Mouse (Mus musculus) cerebellum, adult 9-10 months (tissue): Measurements from ENCODE around the gene Ms4a15.

Experiments used
- DNase-seq: peaks from one replicate; pipeline ENCODE4 v3.0.0; 2022

Ms4a15 gene

DNA sequence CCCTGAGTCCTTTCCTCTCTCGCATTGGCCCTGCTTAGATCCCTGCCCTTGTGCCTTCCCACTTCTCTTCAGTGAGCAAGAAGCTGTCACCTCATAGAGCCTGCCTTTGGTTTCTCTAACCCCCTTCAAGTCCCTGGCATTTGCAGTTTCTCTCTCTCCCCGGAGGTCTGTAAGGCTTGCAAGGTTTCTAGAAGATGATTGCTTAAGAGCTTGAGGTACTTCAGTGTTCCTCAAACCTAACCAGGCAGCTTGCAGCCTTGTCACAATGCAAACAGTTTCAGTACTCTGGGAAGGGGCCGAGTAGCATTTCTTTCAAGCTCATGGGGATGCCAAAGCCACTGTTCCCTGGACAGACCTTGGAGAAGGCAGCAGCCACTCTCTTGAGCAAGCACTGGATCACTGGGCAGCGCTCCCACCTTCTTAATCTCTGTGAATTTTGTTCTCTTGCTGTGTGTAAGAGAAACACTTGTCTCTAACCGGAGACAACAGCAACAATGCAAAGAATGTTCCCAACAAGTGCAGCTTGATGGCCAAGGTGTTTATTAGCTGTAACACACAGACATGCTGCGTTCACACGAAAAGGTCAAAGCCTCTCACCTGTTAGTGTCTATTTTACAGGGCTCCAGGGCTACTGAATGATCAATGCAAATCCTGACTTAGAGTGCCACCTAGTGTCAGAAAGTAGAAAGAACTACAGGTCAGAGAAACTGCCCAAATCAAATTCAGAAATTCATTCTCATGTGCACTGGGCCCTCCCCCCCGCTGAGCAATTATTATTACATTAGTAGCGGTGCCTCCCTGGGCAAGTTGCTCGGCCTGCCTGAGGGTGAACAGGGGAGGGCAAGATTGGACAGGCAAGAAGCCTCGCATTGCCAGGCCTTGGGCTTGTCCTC is 33.7 kb downstream of the Ms4a15 start:
- DNase-seq: peak; percentile 86

- DNase-seq: no peak
These were observed 40.8 kb downstream of the Ms4a15 start for GRCm38 (mm10) chr19:10952021-10952939.

GRCm38 (mm10) chr19:10949558-10949957 is 43.5 kb downstream of the Ms4a15 start:
- no peak for DNase-seq

- peak; percentile 95 for DNase-seq
These were observed 43.9 kb downstream of the Ms4a15 start, which contains the start of gene Ccdc86 for GRCm38 (mm10) chr19:10949112-10949511. Gene Ccdc86, minus strand, starts transcription at chr19:10949266.

- DNase-seq: peak; percentile 42
These were observed 44.6 kb downstream of the Ms4a15 start for GRCm38 (mm10) chr19:10948416-10948815.

GRCm38 (mm10) chr19:10947219-10947618 is 45.8 kb downstream of the Ms4a15 start:
- no peak for DNase-seq

- no peak for DNase-seq
These were observed 46.5 kb downstream of the Ms4a15 start for GRCm38 (mm10) chr19:10946506-10946905.

- no peak for DNase-seq
These were observed 49.1 kb downstream of the Ms4a15 start for GRCm38 (mm10) chr19:10943955-10944354.

DNA sequence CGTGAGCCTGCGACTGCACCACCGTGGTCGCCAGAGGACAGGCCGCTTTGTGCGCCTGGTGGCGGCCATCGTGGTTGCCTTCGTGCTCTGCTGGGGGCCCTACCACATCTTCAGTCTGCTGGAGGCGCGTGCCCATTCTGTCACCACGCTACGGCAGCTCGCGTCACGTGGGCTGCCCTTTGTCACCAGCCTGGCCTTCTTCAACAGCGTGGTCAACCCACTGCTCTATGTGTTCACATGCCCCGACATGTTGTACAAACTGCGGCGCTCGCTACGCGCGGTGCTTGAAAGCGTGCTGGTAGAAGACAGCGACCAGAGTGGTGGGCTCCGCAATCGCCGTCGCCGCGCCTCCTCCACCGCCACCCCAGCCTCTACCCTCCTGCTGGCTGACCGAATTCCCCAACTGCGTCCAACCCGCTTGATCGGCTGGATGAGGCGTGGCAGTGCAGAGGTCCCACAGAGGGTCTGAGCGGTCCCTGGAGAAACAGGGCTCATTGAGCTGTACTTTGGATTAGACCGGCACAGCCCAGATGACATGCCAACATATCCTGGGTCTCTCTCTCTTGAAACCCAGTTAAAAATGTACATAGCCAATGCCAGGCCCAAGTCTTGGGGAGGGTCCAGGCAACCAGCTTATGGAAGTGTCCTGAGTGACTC is 52.1 kb downstream of the Ms4a15 start:
- no peak for DNase-seq

DNA sequence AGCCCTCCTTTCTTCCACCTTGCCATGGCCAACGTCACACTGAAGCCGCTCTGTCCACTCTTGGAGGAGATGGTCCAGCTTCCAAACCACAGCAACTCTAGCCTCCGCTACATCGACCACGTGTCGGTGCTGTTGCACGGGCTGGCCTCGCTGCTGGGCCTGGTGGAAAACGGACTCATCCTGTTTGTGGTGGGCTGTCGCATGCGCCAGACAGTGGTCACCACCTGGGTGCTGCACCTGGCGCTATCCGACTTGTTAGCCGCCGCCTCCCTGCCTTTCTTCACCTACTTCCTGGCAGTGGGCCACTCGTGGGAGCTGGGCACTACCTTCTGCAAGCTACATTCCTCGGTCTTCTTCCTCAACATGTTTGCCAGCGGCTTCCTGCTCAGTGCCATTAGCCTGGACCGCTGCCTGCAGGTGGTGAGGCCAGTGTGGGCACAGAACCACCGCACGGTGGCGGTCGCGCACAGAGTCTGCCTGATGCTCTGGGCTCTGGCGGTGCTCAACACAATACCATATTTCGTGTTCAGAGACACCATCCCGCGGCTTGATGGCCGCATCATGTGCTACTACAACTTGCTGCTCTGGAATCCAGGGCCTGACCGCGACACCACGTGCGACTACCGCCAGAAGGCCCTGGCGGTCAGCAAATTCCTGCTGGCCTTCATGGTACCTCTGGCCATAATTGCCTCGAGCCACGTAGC is 52.8 kb downstream of the Ms4a15 start:
- DNase-seq: peak; percentile 89

DNA sequence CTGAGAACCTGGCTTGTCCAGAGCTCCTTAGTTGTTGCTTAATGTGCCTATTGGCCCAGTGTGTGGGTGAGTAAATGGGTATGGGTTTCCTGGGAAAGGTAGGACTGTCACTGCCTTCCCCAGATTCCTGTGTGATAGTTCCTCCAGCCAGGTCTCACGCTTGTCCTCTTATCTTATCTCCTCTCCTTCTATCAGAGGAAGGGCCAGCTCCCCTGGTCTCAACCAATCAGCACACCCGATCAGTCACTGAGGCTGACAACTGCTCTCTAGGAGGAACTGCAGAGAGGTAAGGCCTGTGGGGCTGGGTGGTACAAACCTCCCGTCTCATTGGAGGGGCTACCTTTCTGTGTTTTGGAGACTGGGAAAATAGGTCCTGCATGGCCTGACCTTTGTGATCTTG is 54.3 kb downstream of the Ms4a15 start:
- DNase-seq: no peak

DNA sequence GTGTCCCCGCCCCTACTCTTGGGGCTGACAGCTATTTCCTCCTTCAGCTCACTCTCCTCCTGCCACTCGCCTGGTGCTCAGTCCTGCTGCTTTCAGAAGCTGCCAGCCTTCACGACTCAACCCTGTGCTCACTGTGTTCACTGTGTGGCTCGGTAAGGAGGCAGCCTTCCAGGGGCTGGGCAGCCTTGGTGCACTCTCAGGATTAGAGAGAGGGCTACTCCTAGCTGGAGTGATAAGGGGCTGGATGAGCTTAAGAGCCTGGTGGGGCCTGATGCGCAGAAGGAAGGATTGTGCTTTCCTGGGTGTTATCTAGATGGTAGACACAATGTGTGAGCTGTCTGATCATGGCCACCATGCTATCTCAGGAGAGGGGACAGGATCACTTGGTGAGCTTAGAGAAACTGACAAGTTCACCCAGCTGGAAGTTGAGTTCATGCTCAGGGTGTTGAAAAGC is 55.9 kb downstream of the Ms4a15 start, which contains the start of gene Ptgdr2:
Gene Ptgdr2 (plus strand): TSS at position 51 of the 454 bp plus-strand sequence.
- no peak for DNase-seq

GRCm38 (mm10) chr19:10936077-10936476 is 57.0 kb downstream of the Ms4a15 start:
- no peak for DNase-seq

- no peak for DNase-seq
These were observed 58.0 kb downstream of the Ms4a15 start for GRCm38 (mm10) chr19:10935029-10935428.

GRCm38 (mm10) chr19:10930641-10931040 is 62.4 kb downstream of the Ms4a15 start:
- no peak for DNase-seq
